Mouse (Mus musculus): ENCODE results near the gene Abhd15. TPM values are rescaled to one million over a fixed set of nuclear protein-coding genes. Genes with fewer than 3 reads are reported as not detected.

Gene Abhd15
- polyA plus RNA-seq, 1 experiment from 2014 or later, result 2.4 TPM

DNA sequence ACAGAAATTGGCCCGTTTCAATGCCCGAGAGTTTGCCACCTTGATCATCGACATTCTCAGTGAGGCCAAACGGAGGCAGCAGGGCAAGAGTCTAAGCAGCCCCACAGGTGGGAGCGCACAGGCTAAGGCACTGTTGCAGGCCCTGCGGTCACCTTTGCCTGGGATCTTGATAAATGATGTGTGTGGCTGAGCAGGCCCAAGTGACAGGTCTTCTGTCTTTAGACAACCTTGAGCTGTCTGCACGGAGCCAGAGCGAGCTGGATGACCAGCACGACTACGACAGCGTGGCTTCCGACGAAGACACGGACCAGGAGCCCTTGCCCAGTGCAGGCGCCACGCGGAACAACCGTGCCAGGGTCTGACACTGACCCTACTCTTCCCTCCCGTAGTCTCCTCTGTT is 10.5 kb upstream of the Abhd15 start:
- H3K9me3 ChIP-seq, result no peaks in the 10 kb centered on the region
- H3K4me3 ChIP-seq (replicated peaks), result no peak overlapping the region
- peaks cover 73% of the 10 kb centered on the region for H3K36me3 ChIP-seq
- no peaks in the 10 kb centered on the region for H3K27me3 ChIP-seq
- WGBS, result 97% methylated on average over 19 of the region's 19 CpGs
- H3K9ac ChIP-seq (replicated peaks), result no peak overlapping the region
- H3K4me2 ChIP-seq (replicated peaks), result no peak overlapping the region
- H3K4me1 ChIP-seq (replicated peaks), result peaks cover 21% of the 10 kb centered on the region
- ATAC-seq, result no peak
- H3K27ac ChIP-seq, result no peak overlapping the region

DNA sequence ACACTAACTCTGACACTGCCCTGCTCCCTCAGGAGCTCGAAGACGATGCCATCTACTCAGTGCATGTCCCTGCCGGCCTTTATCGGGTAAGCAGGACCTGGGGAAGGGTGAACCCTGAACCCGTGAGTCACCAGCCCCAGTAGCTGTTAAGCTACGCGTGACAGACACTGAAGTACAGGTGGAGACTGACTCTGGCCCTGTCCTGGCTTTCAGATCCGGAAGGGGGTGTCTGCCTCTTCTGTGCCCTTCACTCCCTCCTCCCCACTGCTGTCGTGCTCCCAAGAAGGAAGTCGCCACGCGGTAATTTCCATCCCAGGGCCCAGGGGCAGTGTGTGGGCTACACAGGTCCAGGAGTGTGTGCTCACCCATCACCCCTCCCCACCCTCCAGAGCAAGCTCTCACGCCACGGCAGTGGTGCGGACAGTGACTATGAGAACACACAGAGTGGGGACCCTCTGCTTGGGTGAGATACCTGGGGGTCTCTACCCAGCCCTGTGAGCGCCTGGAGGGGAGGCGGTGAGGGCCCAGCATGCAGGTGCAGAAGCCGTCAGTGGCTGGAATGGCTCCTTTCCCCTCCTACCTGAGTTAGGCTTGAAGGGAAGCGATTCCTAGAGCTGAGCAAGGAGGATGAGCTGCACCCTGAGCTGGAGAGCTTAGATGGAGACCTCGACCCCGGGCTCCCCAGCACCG is 9.5 kb upstream of the Abhd15 start:
- no peak for ATAC-seq
- H3K36me3 ChIP-seq, result peaks cover 62% of the 10 kb centered on the region

DNA sequence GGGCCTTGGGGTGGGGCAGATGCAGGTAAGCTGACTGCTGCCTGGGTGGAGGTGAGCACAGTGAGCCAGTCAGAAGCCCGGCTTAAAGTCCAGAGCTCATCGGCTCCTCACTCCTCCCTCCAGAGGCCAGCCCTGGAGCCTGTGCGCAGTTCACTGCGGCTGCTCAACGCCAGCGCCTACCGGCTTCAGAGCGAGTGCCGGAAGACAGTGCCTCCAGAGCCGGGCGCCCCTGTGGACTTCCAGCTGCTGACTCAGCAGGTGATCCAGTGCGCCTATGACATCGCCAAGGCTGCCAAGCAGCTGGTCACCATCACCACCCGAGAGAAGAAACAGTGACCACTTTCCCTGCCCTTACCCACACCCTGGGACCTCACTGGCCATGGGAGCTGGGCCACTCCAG is 8.6 kb upstream of the Abhd15 start:
- ATAC-seq, result no peak
- WGBS, result 92% methylated on average over 14 of the region's 14 CpGs
- Histone ChIP-seq H3K4me2 (replicated peaks) (no peak overlapping the region), H3K27me3 (no peaks in the 10 kb centered on the region), H3K9ac (replicated peaks) (no peak overlapping the region), H3K4me3 (replicated peaks) (no peak overlapping the region), H3K4me1 (replicated peaks) (peaks cover 7% of the 10 kb centered on the region), H3K27ac (no peak overlapping the region), H3K36me3 (peaks cover 55% of the 10 kb centered on the region), H3K9me3 (no peaks in the 10 kb centered on the region)

More for the DNA sequence above, 9.5 kb upstream of the Abhd15 start:
- H3K4me1 ChIP-seq (replicated peaks), result peaks cover 15% of the 10 kb centered on the region
- H3K9ac ChIP-seq (replicated peaks), result no peak overlapping the region
- no peak overlapping the region for H3K4me2 ChIP-seq (replicated peaks)
- H3K27me3 ChIP-seq, result no peaks in the 10 kb centered on the region
- no peak overlapping the region for H3K27ac ChIP-seq
- H3K9me3 ChIP-seq, result no peaks in the 10 kb centered on the region
- no peak overlapping the region for H3K4me3 ChIP-seq (replicated peaks)
- WGBS, result 89% methylated on average over 22 of the region's 22 CpGs

DNA sequence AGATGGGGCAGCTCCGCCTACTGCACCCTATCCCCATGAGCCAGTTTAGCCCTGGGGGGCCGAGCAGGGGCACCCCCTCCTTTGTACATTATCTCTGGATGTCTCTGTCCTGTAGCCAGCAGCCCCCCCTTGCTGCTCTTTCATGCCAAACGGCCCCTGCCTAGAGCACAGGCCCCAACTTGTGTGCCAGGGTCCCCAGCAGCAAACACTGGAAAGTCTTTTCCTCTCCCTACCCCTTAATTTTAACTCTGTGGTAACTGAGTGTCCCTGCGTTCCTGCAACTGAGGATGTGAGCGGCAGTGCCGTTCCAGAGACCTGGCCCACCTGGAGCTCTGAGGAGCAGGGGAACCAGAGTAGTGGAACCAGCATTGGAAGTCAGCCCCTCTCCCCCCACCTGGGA is 8.0 kb upstream of the Abhd15 start:
- Histone ChIP-seq H3K9me3 (no peaks in the 10 kb centered on the region), H3K27ac (no peak overlapping the region), H3K4me1 (replicated peaks) (peaks cover 7% of the 10 kb centered on the region), H3K27me3 (no peaks in the 10 kb centered on the region), H3K4me3 (replicated peaks) (no peak overlapping the region), H3K4me2 (replicated peaks) (no peak overlapping the region), H3K9ac (replicated peaks) (no peak overlapping the region), H3K36me3 (peaks cover 55% of the 10 kb centered on the region)
- no peak for ATAC-seq
- WGBS, result 85% methylated on average over 6 of the region's 6 CpGs

DNA sequence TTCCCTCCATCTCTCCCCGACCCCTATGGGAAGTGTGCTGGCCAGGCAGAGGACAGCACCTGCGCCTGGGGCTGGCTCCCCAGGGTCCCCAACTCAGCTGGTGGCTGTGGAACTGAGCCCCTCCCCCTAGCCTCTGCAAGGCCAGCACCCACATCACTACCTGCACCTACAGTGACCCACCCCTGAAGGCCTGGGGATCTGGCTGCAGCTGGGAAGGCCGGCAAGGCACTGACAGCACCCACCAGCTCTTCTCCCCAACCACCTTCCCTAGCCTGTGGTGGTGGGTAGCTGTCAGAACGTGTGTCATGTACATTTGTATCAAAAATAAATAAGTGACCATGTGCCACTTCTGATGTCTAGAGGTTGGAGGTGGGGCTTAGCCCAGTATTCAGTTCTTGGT is 7.5 kb upstream of the Abhd15 start:
- Histone ChIP-seq H3K4me2 (replicated peaks) (0 out of 2 replicates have a peak overlapping the region, but pooled peaks have one; percentile 61), H3K9me3 (no peaks in the 10 kb centered on the region), H3K9ac (replicated peaks) (no peak overlapping the region), H3K27me3 (no peaks in the 10 kb centered on the region), H3K36me3 (peaks cover 55% of the 10 kb centered on the region), H3K27ac (no peak overlapping the region), H3K4me3 (replicated peaks) (no peak overlapping the region), H3K4me1 (replicated peaks) (peaks cover 10% of the 10 kb centered on the region)
- WGBS, result 73% methylated on average over 4 of the region's 4 CpGs
- peak; percentile 10; the same call in 1 of the 2 replicates for ATAC-seq

DNA sequence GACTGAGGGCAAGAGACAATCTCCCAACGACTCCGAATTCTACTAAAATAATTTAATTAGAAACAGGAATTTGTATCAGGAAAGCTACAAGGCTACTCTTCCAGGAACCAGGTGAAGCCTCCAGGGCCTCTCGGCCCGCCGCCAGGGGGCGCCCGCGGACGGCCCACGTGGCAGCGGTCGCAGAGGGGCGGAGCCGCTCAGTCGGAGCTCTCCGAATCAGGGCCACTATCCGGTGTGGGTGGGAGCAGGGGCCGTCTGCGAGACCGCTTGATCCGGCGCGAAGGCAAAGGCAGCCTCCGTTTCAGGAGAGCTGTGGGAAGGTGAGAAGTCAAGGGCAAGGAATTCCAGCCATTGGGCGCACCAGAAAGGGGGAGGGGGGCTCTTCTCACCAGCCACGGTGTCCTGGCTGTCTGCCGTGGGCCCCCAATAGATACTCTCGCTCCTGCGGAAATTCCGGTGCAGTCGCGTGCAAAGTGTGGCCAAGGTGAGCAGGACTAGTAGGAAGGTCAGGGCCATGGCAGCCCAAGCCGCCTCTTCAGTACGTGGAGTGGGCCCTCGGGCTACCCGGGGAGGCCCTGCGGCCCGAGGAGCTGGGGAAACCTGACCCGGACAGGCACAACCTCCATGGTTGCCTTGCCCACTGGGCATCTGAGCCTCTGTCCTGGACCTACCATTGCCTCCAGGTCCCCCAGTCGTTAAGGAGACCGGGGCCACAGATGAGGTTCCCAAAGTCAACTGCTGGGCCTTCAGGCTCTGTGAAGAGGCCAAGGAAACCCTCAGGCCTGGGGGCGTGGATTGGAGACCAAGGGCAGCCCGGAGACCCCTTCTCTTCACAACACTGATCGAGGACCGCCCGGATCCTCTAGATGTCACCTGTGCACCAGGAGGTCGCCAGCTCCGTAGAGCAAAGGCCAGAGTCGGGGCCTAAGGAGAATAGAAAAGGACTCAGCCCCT is 6.6 kb upstream of the Abhd15 start:
- peak overlapping the region; percentile 60 for H3K9ac ChIP-seq (replicated peaks)
- WGBS, result 24% methylated on average over 49 of the region's 49 CpGs
- peak; percentile 67 for ATAC-seq
- H3K36me3 ChIP-seq, result peaks cover 46% of the 10 kb centered on the region
- no peak overlapping the region for H3K27ac ChIP-seq
- peaks cover 16% of the 10 kb centered on the region for H3K4me1 ChIP-seq (replicated peaks)
- H3K27me3 ChIP-seq, result no peaks in the 10 kb centered on the region
- no peaks in the 10 kb centered on the region for H3K9me3 ChIP-seq
- peak overlapping the region; percentile 61 for H3K4me2 ChIP-seq (replicated peaks)
- peak overlapping the region; percentile 28 for H3K4me3 ChIP-seq (replicated peaks)

DNA sequence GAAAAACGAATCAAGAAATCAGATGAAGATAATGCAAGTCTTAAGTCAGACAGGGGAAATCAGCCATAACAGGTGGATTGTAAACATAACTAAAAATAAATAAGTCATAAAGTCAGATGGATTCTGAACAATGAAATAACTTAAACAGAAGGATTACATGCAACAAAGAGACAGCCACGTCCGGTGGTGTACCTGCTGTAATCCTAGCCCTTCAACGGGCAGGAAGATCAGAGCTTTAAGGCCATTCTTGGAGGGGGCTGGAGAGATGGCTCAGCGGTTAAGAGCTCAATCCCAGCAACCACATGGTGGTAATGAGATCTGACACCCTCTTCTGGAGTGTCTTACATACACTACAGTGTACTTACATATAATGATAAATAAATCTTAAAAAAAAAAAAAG is 3.6 kb upstream of the Abhd15 start:
- ATAC-seq, result no peak
- WGBS, result 79% methylated on average over 5 of the region's 5 CpGs
- Histone ChIP-seq H3K36me3 (peaks cover 16% of the 10 kb centered on the region), H3K27me3 (peaks cover 20% of the 10 kb centered on the region), H3K4me3 (replicated peaks) (no peak overlapping the region), H3K9me3 (no peaks in the 10 kb centered on the region), H3K9ac (replicated peaks) (no peak overlapping the region), H3K4me1 (replicated peaks) (peaks cover 46% of the 10 kb centered on the region), H3K27ac (no peak overlapping the region), H3K4me2 (replicated peaks) (no peak overlapping the region)

DNA sequence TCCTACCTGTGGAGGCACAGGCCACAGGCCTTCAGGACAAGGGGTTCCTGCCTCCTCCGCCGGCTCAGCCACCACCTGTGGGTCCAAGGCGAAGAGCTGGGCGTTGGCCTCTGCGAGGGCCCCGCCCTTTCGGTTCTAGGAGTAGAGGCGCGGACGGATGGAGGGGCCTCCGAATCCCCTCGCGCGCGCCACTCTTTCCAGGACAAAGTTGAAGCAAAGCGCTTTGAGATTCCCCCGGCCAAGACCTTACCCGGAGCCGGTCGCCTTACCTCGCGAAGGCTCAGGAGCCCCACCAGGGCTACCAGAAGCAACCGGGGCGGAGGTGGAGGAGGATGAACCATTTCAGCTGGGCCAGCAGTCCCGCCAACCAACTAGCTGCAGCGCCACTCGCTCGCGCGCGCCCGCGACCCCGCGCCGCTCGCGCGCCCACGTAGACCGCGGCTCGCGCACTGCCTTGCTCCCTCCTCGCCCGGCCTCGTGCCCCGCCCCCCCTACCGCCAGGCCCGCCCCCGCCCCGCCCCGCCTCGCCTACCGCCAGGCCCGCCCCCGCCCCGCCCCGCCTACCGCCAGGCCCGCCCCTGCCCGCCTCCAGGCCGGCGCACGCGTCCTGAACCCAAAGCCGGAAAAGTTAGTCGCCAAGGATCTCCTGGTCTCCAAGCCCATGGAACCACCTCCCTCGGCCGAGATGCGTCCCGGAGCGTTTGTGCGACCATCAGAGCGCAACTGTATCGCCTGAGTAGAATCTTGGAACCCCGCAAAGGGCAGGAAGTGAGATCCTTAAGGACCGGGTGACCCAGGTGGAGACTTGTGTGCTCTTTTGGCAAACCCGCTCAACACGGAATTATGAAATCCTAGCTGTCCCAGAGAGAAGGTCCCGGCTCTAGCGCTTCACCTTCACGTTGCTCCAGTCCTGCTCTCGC is 1.8 kb upstream of the Abhd15 start:
- Histone ChIP-seq H3K9me3 (no peaks in the 10 kb centered on the region), H3K4me3 (replicated peaks) (peak overlapping the region; percentile 64), H3K4me1 (replicated peaks) (peaks cover 54% of the 10 kb centered on the region), H3K27ac (no peak overlapping the region), H3K9ac (replicated peaks) (peak overlapping the region; percentile 69), H3K27me3 (peaks cover 25% of the 10 kb centered on the region), H3K4me2 (replicated peaks) (peak overlapping the region; percentile 96), H3K36me3 (no peaks in the 10 kb centered on the region)
- ATAC-seq, result peak; percentile 53
- WGBS, result under 1% methylated on average over 52 of the region's 84 CpGs

DNA sequence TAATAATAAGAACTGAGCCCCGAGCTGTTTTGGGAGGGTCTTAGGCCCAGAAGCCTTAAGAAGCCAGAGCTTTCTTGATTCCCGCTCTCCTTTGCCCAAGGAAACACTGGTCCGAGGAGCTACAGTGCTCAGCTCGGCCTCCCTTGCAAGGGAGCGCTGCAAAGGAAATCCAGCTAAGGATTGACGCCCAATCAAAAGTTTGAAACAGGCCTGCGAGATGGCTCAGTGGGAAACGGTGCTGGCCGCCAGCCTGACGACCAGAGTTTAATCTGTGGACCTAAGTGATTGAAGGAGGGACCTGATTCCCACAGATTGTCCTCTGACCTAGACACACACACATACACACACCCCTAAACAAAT is 1.1 kb upstream of the Abhd15 start:
- no peak overlapping the region for H3K9ac ChIP-seq (replicated peaks)
- H3K4me3 ChIP-seq (replicated peaks), result peak overlapping the region; percentile 64
- 9% methylated on average over 10 of the region's 10 CpGs for WGBS
- no peaks in the 10 kb centered on the region for H3K9me3 ChIP-seq
- ATAC-seq, result no peak
- peak overlapping the region; percentile 96 for H3K4me2 ChIP-seq (replicated peaks)
- no peak overlapping the region for H3K27ac ChIP-seq
- H3K27me3 ChIP-seq, result peaks cover 25% of the 10 kb centered on the region
- H3K4me1 ChIP-seq (replicated peaks), result peaks cover 49% of the 10 kb centered on the region
- no peaks in the 10 kb centered on the region for H3K36me3 ChIP-seq

DNA sequence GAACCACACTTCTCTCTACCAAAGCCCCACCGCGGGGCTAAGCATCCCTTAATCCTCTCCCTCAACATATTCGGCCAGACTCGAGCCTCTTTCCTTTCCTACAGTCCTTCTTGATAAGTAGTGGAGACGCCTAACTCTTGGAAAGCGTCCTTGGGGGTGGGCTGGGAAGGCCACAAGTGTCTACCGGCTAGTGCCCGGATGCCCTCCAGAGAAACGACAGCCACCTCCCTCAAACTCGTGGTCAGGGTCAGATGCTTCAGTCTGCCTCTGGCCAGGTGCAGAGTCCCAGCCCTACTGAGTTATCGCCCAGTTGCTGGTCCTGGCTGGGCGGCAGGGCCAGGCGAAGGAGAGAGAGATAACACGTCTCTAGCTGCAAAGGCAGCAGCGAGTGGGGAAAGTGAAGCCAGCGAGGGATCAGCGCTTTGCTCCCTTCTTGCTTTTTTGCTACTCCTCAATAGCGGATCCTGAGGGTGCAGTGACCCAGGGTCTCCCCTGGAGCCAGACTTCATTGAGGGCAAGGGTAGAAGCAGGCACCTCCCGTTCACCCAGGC is 565 bp upstream of the Abhd15 start:
- H3K4me1 ChIP-seq (replicated peaks), result peaks cover 53% of the 10 kb centered on the region
- peak overlapping the region; percentile 70 for H3K4me2 ChIP-seq (replicated peaks)
- 5% methylated on average over 19 of the region's 19 CpGs for WGBS
- H3K27me3 ChIP-seq, result peaks cover 25% of the 10 kb centered on the region
- H3K27ac ChIP-seq, result no peak overlapping the region
- ATAC-seq, result no peak
- H3K4me3 ChIP-seq (replicated peaks), result peak overlapping the region; percentile 44
- H3K36me3 ChIP-seq, result no peaks in the 10 kb centered on the region
- no peaks in the 10 kb centered on the region for H3K9me3 ChIP-seq
- H3K9ac ChIP-seq (replicated peaks), result peak overlapping the region; percentile 54

All from midbrain, embryonic 13.5 days (tissue).